Mouse (Mus musculus) hindbrain, embryonic 16.5 days (tissue): ENCODE measurements around the gene Spocd1. TPM values are rescaled to one million over a fixed set of nuclear protein-coding genes. Genes with fewer than 3 reads are reported as not detected.

Experiments used
- ATAC-seq: fragments of 200-750 bp; cut with Nextera tagmentation; 2 replicates; pipeline ENCODE4 v1.8.0; 2017; ENCODE audit warnings: moderate TSS enrichment, moderate library complexity
- H3K27ac ChIP-seq: fragments of 300-500 bp; sonication (generic); 2 replicates; pipeline ENCODE4 v1.5.1; 2014; ENCODE audit warnings: low read depth, mild to moderate bottlenecking, control low read depth, low read length, moderate library complexity
- H3K27me3 ChIP-seq: fragments of 300-500 bp; sonication (generic); replicated peaks from 2 replicates; pipeline ENCODE4 v1.6.1; 2014; ENCODE audit warnings: low read length; ENCODE audit not compliant: control insufficient read depth, insufficient read depth
- H3K36me3 ChIP-seq: fragments of 300-500 bp; sonication (generic); 2 replicates; pipeline ENCODE4 v1.6.1; 2014; ENCODE audit warnings: mild to moderate bottlenecking, low read length, moderate library complexity, mixed read lengths; ENCODE audit not compliant: control insufficient read depth, insufficient read depth
- H3K4me1 ChIP-seq: fragments of 300-500 bp; sonication (generic); 2 replicates; pipeline ENCODE4 v1.6.1; 2014; ENCODE audit warnings: low read depth, low read length; ENCODE audit not compliant: control insufficient read depth, insufficient read depth
- H3K4me2 ChIP-seq: fragments of 300-500 bp; sonication (generic); 2 replicates; pipeline ENCODE4 v1.6.1; 2014; ENCODE audit warnings: mild to moderate bottlenecking, low read length, control low read depth, moderate library complexity
- H3K4me3 ChIP-seq: fragments of 300-500 bp; sonication (generic); 2 replicates; pipeline ENCODE4 v1.5.1; 2014; ENCODE audit warnings: mild to moderate bottlenecking, low read length, control low read depth, moderate library complexity
- H3K9ac ChIP-seq: fragments of 300-500 bp; sonication (generic); 2 replicates; pipeline ENCODE4 v1.6.1; 2014; ENCODE audit warnings: low read depth, mild to moderate bottlenecking, control low read depth, low read length, moderate library complexity
- H3K9me3 ChIP-seq: fragments of 300-500 bp; sonication (generic); 2 replicates; pipeline ENCODE4 v1.6.1; 2014; ENCODE audit warnings: mild to moderate bottlenecking, low read length, moderate library complexity; ENCODE audit not compliant: control insufficient read depth
- WGBS: fragments of 180-500 bp; shearing (Covaris S2); extraction: QIAGEN DNeasy Blood & Tissue Kit; methylation state at CpG from one replicate; pipeline ENCODE4 v1.1.7; 2014; 5-methylcytosine and 5-hydroxymethylcytosine counted together
- polyA plus RNA-seq: library from polyadenylated mRNA; unstranded; fragments of >200 nt; fragmentation: Nextera tagmentation; extraction: Ambion mirVana; gene quantifications from 2 replicates; pipeline ENCODE4 v1.2.1, GENCODE M21; 2015

Spocd1 gene
- polyA plus RNA-seq, 1 experiment from 2014 or later, result not detected

- Histone ChIP-seq H3K4me1 (peaks cover 9% of the 10 kb centered on the region), H3K27me3 (no peaks in the 10 kb centered on the region), H3K9me3 (no peaks in the 10 kb centered on the region), H3K9ac (no peak overlapping the region), H3K27ac (no peak overlapping the region), H3K4me2 (no peak overlapping the region), H3K36me3 (no peaks in the 10 kb centered on the region), H3K4me3 (no peak overlapping the region)
- 86% methylated on average over 7 of the region's 7 CpGs for WGBS
- no peak for ATAC-seq
Observed at GRCm38 (mm10) chr4:129915349-129915988, 13.6 kb upstream of the Spocd1 start.

- Histone ChIP-seq H3K9ac (no peak overlapping the region), H3K9me3 (no peaks in the 10 kb centered on the region), H3K4me2 (no peak overlapping the region), H3K36me3 (no peaks in the 10 kb centered on the region), H3K4me1 (peaks cover 11% of the 10 kb centered on the region), H3K4me3 (no peak overlapping the region), H3K27ac (no peak overlapping the region), H3K27me3 (no peaks in the 10 kb centered on the region)
- ATAC-seq, result peak; percentile 69; the same call in 1 of the 2 replicates
- 28% methylated on average over 2 of the region's 2 CpGs for WGBS
Observed at GRCm38 (mm10) chr4:129916159-129916558, 12.9 kb upstream of the Spocd1 start.

DNA sequence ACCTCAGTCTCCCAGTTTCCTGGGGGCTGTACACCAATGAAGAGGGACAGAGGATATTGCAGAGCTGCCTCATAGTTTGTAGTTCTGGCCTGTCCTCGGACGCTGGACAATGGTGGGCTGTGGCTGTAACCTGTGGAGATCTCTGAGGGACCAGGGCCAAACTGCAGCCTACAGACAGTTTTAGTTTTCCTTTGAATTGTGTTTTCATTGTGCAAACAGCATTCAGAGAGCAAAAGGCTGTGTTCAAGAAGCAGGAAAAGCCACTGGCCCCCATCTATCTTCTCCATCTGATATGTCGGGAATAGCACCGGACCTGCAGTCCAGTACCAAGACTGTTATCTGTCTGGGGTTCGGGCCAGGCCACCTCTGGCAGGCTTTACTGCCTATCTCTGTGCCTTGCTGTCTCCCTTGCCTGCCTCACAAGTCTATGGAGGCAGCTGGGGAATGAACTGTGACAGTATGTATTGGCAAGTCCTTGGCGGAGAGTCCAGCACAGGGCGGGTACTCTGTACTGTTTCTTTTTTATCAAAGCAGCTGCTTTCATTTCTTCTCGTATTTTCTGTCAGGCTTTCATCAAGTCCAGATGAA, 11.9 kb upstream of the Spocd1 start:
- Histone ChIP-seq H3K36me3 (no peaks in the 10 kb centered on the region), H3K4me2 (no peak overlapping the region), H3K4me3 (no peak overlapping the region), H3K27ac (no peak overlapping the region), H3K9me3 (no peaks in the 10 kb centered on the region), H3K27me3 (no peaks in the 10 kb centered on the region), H3K4me1 (peaks cover 13% of the 10 kb centered on the region), H3K9ac (no peak overlapping the region)
- ATAC-seq, result no peak
- WGBS, result 56% methylated on average over 8 of the region's 8 CpGs

- Histone ChIP-seq H3K9me3 (no peaks in the 10 kb centered on the region), H3K27me3 (no peaks in the 10 kb centered on the region), H3K27ac (no peak overlapping the region), H3K36me3 (no peaks in the 10 kb centered on the region), H3K9ac (no peak overlapping the region), H3K4me3 (no peak overlapping the region), H3K4me1 (peaks cover 13% of the 10 kb centered on the region), H3K4me2 (no peak overlapping the region)
- ATAC-seq, result no peak
- WGBS, result 85% methylated on average over 5 of the region's 5 CpGs
Observed at GRCm38 (mm10) chr4:129918464-129918863, 10.6 kb upstream of the Spocd1 start.

DNA sequence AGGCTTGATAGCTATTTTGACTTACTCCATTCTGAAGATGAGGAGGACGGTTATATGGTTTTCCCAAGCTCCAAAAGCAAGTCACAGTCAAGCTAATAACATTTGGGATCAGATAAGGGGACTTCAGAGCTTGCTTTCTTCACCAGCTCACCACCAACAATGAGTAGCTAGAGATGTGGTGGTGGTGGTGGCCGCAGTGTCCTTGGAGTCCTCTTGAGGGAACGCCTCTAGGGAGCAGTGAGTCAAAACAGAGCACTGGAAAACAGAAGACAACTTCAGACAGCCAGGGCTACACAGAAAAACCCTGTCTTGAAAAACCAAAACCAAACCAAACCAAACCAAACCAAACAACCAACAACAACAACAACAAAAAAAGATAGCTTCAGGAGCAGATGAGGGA, 10.1 kb upstream of the Spocd1 start:
- Histone ChIP-seq H3K27ac (no peak overlapping the region), H3K9me3 (no peaks in the 10 kb centered on the region), H3K4me1 (peaks cover 11% of the 10 kb centered on the region), H3K36me3 (no peaks in the 10 kb centered on the region), H3K27me3 (no peaks in the 10 kb centered on the region), H3K9ac (no peak overlapping the region), H3K4me2 (no peak overlapping the region), H3K4me3 (no peak overlapping the region)
- WGBS, result 85% methylated on average over 3 of the region's 3 CpGs
- ATAC-seq, result no peak

DNA sequence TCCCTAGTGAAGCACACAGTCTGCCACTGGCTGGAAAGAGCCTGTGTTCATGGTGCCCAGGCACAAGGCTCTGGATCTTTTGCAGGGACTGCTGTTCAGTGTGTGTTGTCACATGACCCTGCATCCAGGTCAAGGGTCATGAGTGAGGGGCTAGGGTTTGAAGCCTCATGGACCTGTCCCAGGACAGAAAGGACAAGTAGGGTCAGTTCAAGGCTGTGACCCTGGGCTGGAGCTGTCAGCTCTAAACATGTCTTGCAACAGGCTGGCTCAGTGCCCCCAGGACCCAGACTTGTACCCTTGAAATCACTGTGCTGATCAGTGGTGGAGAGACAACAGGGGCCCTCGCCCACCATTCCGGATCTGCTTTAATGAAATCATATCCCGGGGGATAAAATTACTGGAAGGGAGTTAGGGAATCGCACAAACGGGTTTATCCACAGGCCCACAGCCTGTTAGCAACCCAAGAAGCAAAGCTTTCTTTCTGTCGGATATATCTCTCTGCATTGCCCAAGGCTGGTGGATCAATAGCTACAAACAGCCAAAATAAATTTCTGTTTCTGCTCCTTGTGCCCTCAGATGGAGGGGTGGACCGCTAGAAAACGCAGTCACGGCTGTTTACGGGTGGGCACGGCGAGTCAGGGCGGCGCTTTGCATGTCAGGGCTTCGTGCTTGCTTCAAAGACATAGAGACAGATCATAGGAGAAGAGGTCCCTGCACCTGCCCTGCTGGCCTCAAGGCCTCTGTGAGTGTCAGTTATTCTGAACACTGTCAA, 8.3 kb upstream of the Spocd1 start:
- no peaks in the 10 kb centered on the region for H3K27me3 ChIP-seq
- H3K4me3 ChIP-seq, result no peak overlapping the region
- 83% methylated on average over 15 of the region's 15 CpGs for WGBS
- no peaks in the 10 kb centered on the region for H3K9me3 ChIP-seq
- no peaks in the 10 kb centered on the region for H3K36me3 ChIP-seq
- ATAC-seq, result no peak
- no peak overlapping the region for H3K27ac ChIP-seq
- no peak overlapping the region for H3K4me2 ChIP-seq
- H3K4me1 ChIP-seq, result peaks cover 10% of the 10 kb centered on the region
- no peak overlapping the region; the same call in 1 of the 2 replicates for H3K9ac ChIP-seq

- Histone ChIP-seq H3K9me3 (no peaks in the 10 kb centered on the region), H3K27ac (no peak overlapping the region), H3K4me3 (no peak overlapping the region), H3K27me3 (no peaks in the 10 kb centered on the region), H3K36me3 (no peaks in the 10 kb centered on the region), H3K9ac (no peak overlapping the region; the same call in 1 of the 2 replicates), H3K4me1 (peaks cover 10% of the 10 kb centered on the region), H3K4me2 (no peak overlapping the region)
- 77% methylated on average over 3 of the region's 3 CpGs for WGBS
- ATAC-seq, result no peak
Observed at GRCm38 (mm10) chr4:129921314-129921587, 7.8 kb upstream of the Spocd1 start.

- Histone ChIP-seq H3K27me3 (no peaks in the 10 kb centered on the region), H3K9me3 (no peaks in the 10 kb centered on the region), H3K4me1 (peaks cover 6% of the 10 kb centered on the region; the same call in 1 of the 2 replicates), H3K4me2 (no peak overlapping the region), H3K4me3 (no peak overlapping the region), H3K9ac (no peak overlapping the region), H3K27ac (no peak overlapping the region), H3K36me3 (no peaks in the 10 kb centered on the region)
- no peak for ATAC-seq
- 87% methylated on average over 8 of the region's 8 CpGs for WGBS
Observed at GRCm38 (mm10) chr4:129924143-129924542, 4.9 kb upstream of the Spocd1 start.

DNA sequence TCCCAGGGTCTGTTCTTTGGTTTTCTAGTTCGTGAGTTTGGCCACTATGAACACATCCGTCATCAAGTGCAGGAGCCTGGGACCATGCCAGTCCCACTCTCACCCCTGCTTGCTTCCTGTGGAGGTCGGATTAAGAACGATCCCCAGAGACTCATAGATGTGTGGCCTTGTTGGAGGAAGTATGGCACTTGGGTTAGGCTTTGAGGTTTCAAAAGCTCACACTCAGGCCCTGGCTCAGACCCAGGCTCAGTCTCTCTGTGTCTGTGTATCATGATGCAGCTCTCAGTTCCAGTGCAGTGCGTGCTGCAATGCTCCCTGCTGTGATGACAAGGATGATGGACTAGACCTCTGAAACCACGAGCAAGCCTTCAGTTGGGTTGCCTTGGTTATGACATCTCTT, 4.4 kb upstream of the Spocd1 start:
- 60% methylated on average over 6 of the region's 6 CpGs for WGBS
- Histone ChIP-seq H3K4me3 (no peak overlapping the region), H3K9ac (no peak overlapping the region), H3K27ac (no peak overlapping the region), H3K9me3 (no peaks in the 10 kb centered on the region), H3K4me1 (peaks cover 6% of the 10 kb centered on the region; the same call in 1 of the 2 replicates), H3K36me3 (no peaks in the 10 kb centered on the region), H3K4me2 (no peak overlapping the region), H3K27me3 (no peaks in the 10 kb centered on the region)
- no peak for ATAC-seq
